Mouse (Mus musculus) C2C12 (cell line): Measurements from ENCODE around the gene Fras1.

Source experiments
- CTCF ChIP-seq: IDR thresholded peaks from one replicate; pipeline ENCODE4 v1.5.1; 2011; ENCODE audit not compliant: control insufficient read depth, insufficient read depth, insufficient read length
- FOSL1 ChIP-seq: IDR thresholded peaks from one replicate; pipeline ENCODE4 v1.8.0; 2011; ENCODE audit warnings: mild to moderate bottlenecking, low read length; ENCODE audit not compliant: poor library complexity, insufficient read depth, severe bottlenecking
- MAX ChIP-seq: IDR thresholded peaks from one replicate; pipeline ENCODE4 v1.6.1; 2011; ENCODE audit warnings: mild to moderate bottlenecking, control low read depth

DNA sequence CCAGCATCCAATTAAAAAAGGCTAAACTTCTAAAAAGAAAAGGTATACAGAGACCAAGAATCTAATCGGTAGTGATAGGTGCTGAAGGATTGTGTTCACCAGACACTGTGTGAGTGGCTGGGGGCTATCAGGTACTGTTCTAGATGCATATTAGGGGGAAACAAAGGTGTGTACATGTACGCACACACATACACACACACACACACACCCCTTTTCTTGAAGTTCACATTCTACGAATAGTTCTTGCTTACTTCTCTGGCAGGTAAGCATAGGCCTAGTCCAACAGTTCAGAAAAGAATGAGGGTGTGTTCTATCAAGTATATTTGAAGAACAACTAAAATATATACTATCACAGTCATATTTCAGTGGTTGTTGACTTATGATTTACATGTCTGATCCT lies 348.9 kb downstream of the Fras1 start:
- TF ChIP-seq CTCF: no peak
- no peak for TF ChIP-seq MAX
- TF ChIP-seq FOSL1: no peak
